Mouse (Mus musculus) liver, embryonic 14.5 days (tissue): Measurements from ENCODE around the gene Chp1.

ENCODE experiments used
- CTCF ChIP-seq: IDR thresholded peaks from 2 replicates; pipeline ENCODE4 v1.5.1; 2016; ENCODE audit warnings: antibody characterized with exemption, low read depth, control low read depth
- EP300 ChIP-seq: IDR thresholded peaks from 2 replicates; pipeline ENCODE4 v1.6.1; 2016; ENCODE audit warnings: antibody characterized with exemption, low read depth

GRCm38 (mm10) chr2:119523836-119524235 lies 23.7 kb upstream of the Chp1 start:
- TF ChIP-seq CTCF, result no peak
- TF ChIP-seq EP300, result no peak
